ENCODE assay signal across 8 mouse cellular contexts in genomic region chr9:59539441-59540137, GRCm38 (mm10). TPM values are rescaled to one million over a fixed set of nuclear protein-coding genes. Genes with fewer than 3 reads are reported as not detected.
DNase-seq lines count a peak whose midpoint lies in the region; ATAC-seq lines count a peak whose summit lies in the region.

TSS of gene Hexa (plus strand) at chr9:59539540.
TSS of gene Tmem202 (minus strand) at chr9:59539847.

- peak within 1 kb of the TSS; percentile 61 for H3K4me3 ChIP-seq in hindbrain, embryonic 12.5 days

- H3K9me3 ChIP-seq in hindbrain, embryonic 12.5 days (replicated peaks), result no peaks in the 10 kb centered on the region

- H3K9ac ChIP-seq in hindbrain, embryonic 12.5 days, result peak within 1 kb of the TSS; percentile 73

- peak within 1 kb of the TSS; percentile 87 for H3K4me2 ChIP-seq in hindbrain, embryonic 12.5 days (replicated peaks)

- H3K36me3 ChIP-seq in hindbrain, embryonic 12.5 days, result no peaks in the 10 kb centered on the region

- WGBS in hindbrain, embryonic 12.5 days, result 4% methylated on average over 55 of the region's 55 CpGs

- no peaks in the 10 kb centered on the region for H3K27me3 ChIP-seq in hindbrain, embryonic 12.5 days

- peak; percentile 89 for ATAC-seq in hindbrain, embryonic 12.5 days (ENCODE audit: low FRiP score)

- no peak within 1 kb of the TSS for H3K27ac ChIP-seq in hindbrain, embryonic 12.5 days

- peak; percentile 94 for DNase-seq in NIH3T3 (ENCODE audit: low read depth)
- DNase-seq in cerebellum, adult 9-10 months, result peak; percentile 77
- DNase-seq in frontal cortex, postnatal 10 days (ENCODE audit: low spot score in 2 of 2), result peak; percentile 62 to 80
- peak; percentile 77 to 80 for DNase-seq in layer of hippocampus, postnatal 36 days
- peak; percentile 78 for DNase-seq in lung, postnatal 25 days (ENCODE audit: low spot score)
- DNase-seq in retina, embryonic 14.5 days (ENCODE audit: low spot score), result peak; percentile 88
- peak; percentile 60 to 65 for DNase-seq in thymus, postnatal 36 days

- H3K4me1 ChIP-seq in hindbrain, embryonic 12.5 days, result peaks cover 20% of the 10 kb centered on the region

RNA-seq across cellular contexts. Expression of gene Hexa, which starts in this region (rescaled TPM):
- polyA plus RNA-seq in hindbrain, embryonic 12.5 days (2016; fragmentation: Nextera tagmentation; extraction: Ambion mirVana), result 54.6 and 60.6 TPM in 2 replicates
- total RNA-seq in layer of hippocampus, postnatal 36 days (2021), result 10 to 100 TPM; 50.9 to 51.6 TPM

RNA-seq across cellular contexts. Expression of gene Tmem202, which starts in this region (rescaled TPM):
- not detected in 2 replicates for polyA plus RNA-seq in hindbrain, embryonic 12.5 days (2016; fragmentation: Nextera tagmentation; extraction: Ambion mirVana)
- total RNA-seq in layer of hippocampus, postnatal 36 days (2021), result 1 to 10 TPM; 2.1 to 2.7 TPM
